Mouse (Mus musculus) heart, embryonic 16.5 days (tissue): ENCODE results near the gene Ankrd26. TPM values are rescaled to one million over a fixed set of nuclear protein-coding genes. Genes with fewer than 3 reads are reported as not detected.
"Not testable (repeated sequence)": the region's sequence is repeated elsewhere in the genome, so short reads cannot be mapped to it uniquely, and the experiment has no call there.

Experiments used
- ATAC-seq: fragments of 200-750 bp; cut with Nextera tagmentation; replicated peaks from 2 replicates; pipeline ENCODE4 v1.8.0; 2017; ENCODE audit warnings: moderate number of reproducible peaks; ENCODE audit not compliant: insufficient read depth, low FRiP score; ENCODE audit errors: extremely low read depth
- H3K27ac ChIP-seq: fragments of 300-500 bp; sonication (generic); 2 replicates; pipeline ENCODE4 v1.5.1; 2014; ENCODE audit warnings: mild to moderate bottlenecking, low read length, control low read depth, moderate library complexity
- H3K27me3 ChIP-seq: fragments of 300-500 bp; sonication (generic); 2 replicates; pipeline ENCODE4 v1.6.1; 2014; ENCODE audit warnings: low read length, mixed read lengths; ENCODE audit not compliant: control insufficient read depth, insufficient read depth
- H3K36me3 ChIP-seq: fragments of 300-500 bp; sonication (generic); 2 replicates; pipeline ENCODE4 v1.6.1; 2014; ENCODE audit not compliant: control insufficient read depth, insufficient read depth
- H3K4me1 ChIP-seq: fragments of 300-500 bp; sonication (generic); 2 replicates; pipeline ENCODE4 v1.6.1; 2014; ENCODE audit warnings: low read length, mixed read lengths; ENCODE audit not compliant: control insufficient read depth, insufficient read depth
- H3K4me2 ChIP-seq: fragments of 300-500 bp; sonication (generic); 2 replicates; pipeline ENCODE4 v1.6.1; 2014; ENCODE audit warnings: low read depth, mild to moderate bottlenecking, control low read depth, low read length
- H3K4me3 ChIP-seq: fragments of 300-500 bp; sonication (generic); 2 replicates; pipeline ENCODE4 v1.5.1; 2014; ENCODE audit warnings: mild to moderate bottlenecking, control low read depth, low read length
- H3K9ac ChIP-seq: fragments of 300-500 bp; sonication (generic); 2 replicates; pipeline ENCODE4 v1.6.1; 2014; ENCODE audit warnings: low read length, control low read depth
- H3K9me3 ChIP-seq: fragments of 300-500 bp; sonication (generic); replicated peaks from 2 replicates; pipeline ENCODE4 v1.6.1; 2016; ENCODE audit warnings: low read length; ENCODE audit not compliant: control insufficient read depth
- WGBS: fragments of 180-500 bp; shearing (Covaris S2); extraction: QIAGEN DNeasy Blood & Tissue Kit; methylation state at CpG from one replicate; pipeline ENCODE4 v1.1.7; 2014; 5-methylcytosine and 5-hydroxymethylcytosine counted together
- polyA plus RNA-seq: library from polyadenylated mRNA; unstranded; fragments of >200 nt; fragmentation: Nextera tagmentation; extraction: Ambion mirVana; gene quantifications from 2 replicates; pipeline ENCODE4 v1.2.1, GENCODE M21; 2015

Gene Ankrd26
- polyA plus RNA-seq, 1 experiment from 2014 or later = 11.4 TPM

DNA sequence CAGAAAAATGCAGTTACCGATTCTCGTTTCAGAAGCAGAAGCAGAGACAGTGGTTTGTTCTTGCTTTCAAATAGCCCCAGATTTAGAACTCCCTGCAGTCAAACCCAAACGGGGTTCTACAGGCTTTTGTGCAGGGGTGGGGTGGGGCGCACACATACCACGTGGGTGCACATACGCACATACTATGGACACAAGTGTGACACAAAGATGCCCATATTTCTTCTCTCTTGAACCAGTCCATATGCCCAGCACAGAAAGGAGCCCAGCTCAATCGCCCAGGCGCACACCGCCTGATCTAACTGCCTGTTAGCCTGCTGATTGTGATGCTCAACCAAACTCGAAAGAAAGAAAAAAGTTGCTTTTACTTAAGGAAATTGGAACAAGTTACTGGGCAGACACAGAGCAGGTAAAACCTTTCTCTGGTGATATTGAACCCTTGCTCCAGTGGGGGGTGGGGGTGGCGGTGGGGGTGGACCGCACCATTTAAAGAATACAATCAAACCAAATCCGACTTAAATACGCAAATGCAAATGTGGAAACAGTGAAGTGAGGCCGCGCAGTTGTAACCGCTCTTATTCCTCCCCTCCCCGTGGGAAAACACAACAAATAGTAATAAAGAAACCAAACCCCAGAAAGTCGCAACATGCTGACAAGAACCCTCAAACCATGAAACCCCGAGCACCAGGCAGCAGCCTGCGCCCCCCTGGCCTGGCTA is 30.8 kb upstream of the Ankrd26 start:
- 57% methylated on average over 21 of the region's 21 CpGs for WGBS
- H3K9ac ChIP-seq = no peak overlapping the region
- ATAC-seq = no peak

DNA sequence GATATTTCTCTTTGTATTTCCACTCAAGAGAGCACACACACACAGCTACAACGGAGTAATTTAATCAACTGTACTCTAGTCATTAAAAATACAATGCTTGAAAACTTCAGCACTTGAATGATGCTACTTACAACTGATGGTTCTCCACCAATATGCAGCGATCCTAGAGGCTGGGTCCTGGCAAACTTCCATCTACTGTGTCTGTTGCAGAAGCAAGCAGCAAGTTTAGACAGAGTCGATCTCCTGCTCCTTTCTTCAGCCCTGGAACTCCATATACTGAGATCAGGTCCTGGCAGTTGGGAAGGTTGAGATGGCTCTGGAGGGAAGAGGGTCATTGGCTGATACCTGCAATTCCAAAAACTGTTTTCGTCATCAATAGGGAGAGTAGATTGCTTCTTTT is 16.7 kb upstream of the Ankrd26 start:
- H3K27ac ChIP-seq, H3K4me2 ChIP-seq, H3K27me3 ChIP-seq, H3K4me1 ChIP-seq, H3K9me3 ChIP-seq, ATAC-seq, H3K36me3 ChIP-seq, H3K9ac ChIP-seq, H3K4me3 ChIP-seq: not testable (repeated sequence)
- 62% methylated on average over 4 of the region's 4 CpGs for WGBS

More for the DNA sequence above, 30.8 kb upstream of the Ankrd26 start:
- Histone ChIP-seq H3K4me1 (peaks cover 2% of the 10 kb centered on the region; the same call in 1 of the 2 replicates), H3K9me3 (no peaks in the 10 kb centered on the region), H3K4me2 (peak overlapping the region; percentile 62), H3K27ac (no peak overlapping the region), H3K36me3 (peaks cover 31% of the 10 kb centered on the region), H3K27me3 (peaks cover 6% of the 10 kb centered on the region), H3K4me3 (peak overlapping the region; percentile 41)

DNA sequence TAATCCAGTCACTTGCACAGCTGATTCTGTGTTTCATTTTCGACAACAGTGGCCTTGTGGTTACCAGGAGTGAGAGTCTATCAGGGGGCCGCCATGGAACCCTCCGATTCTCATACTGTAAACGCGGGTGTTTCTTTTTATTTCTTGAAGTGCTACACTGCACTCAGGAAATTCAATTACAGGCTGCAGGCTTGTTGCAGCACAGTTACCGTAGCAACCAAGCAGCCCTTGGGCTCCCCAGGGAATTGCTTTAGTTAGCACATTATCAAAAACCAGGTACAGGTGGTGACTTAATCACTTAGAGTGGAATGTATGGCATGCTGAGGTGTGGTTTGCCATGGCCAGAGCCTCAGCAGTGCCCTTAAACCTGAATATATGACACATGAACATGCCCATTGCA is 12.3 kb upstream of the Ankrd26 start:
- no peaks in the 10 kb centered on the region for H3K27me3 ChIP-seq
- 79% methylated on average over 6 of the region's 6 CpGs for WGBS
- no peaks in the 10 kb centered on the region for H3K4me1 ChIP-seq
- H3K36me3 ChIP-seq = no peaks in the 10 kb centered on the region
- no peak overlapping the region for H3K4me2 ChIP-seq
- H3K4me3 ChIP-seq = no peak overlapping the region
- H3K9ac ChIP-seq = no peak overlapping the region
- ATAC-seq = no peak
- no peak overlapping the region for H3K27ac ChIP-seq
- H3K9me3 ChIP-seq = no peaks in the 10 kb centered on the region

DNA sequence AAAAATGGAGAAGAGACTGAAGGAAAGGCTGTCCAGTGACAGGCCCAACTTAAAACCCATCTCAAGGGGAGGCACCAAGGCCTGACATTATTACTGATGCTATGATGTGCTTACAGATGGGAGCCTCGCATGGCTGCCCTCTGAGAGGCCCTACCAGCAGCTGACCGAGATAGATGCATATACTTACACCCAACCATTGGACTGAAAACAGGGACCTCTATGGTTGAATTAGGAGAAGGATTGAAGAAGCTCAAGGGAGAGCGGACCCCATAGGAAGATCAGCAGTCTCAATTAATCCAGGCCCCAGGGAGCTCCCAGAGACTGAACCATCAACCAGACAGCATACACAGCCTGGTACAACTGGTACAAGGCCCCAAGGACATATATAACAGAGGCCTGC is 5.8 kb upstream of the Ankrd26 start:
- no peak overlapping the region for H3K27ac ChIP-seq
- no peak overlapping the region for H3K9ac ChIP-seq
- no peak overlapping the region for H3K4me3 ChIP-seq
- H3K4me2 ChIP-seq = no peak overlapping the region
- 91% methylated on average over 3 of the region's 3 CpGs for WGBS
- no peaks in the 10 kb centered on the region for H3K27me3 ChIP-seq
- no peaks in the 10 kb centered on the region for H3K9me3 ChIP-seq
- peaks cover 8% of the 10 kb centered on the region for H3K4me1 ChIP-seq
- no peak for ATAC-seq
- H3K36me3 ChIP-seq = no peaks in the 10 kb centered on the region

DNA sequence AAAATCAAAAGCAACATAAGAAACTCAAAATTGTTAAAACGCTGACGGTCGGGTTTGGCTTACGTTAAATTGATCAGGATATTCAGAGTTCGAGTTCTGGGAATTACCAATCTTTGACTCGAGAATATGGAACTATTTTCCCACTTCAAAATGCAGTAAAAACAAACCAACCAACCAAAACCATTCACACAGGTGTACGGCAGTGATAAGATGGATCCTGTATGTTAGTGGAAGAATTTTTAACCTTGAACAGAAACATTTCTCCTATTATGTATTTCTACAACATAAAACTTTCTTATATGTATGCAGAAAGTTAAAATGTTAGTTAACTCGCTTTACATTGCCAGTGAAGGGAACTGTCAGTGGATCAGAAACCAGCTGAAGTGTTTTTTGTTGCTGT is 801 bp downstream of the Ankrd26 start:
- ATAC-seq = no peak
- no peak overlapping the region for H3K27ac ChIP-seq
- H3K4me1 ChIP-seq = peaks cover 18% of the 10 kb centered on the region
- WGBS = 76% methylated on average over 8 of the region's 8 CpGs
- H3K9ac ChIP-seq = peak overlapping the region; percentile 86
- no peaks in the 10 kb centered on the region for H3K9me3 ChIP-seq
- H3K27me3 ChIP-seq = no peaks in the 10 kb centered on the region
- H3K4me2 ChIP-seq = peak overlapping the region; percentile 92
- H3K36me3 ChIP-seq = peaks cover 10% of the 10 kb centered on the region
- peak overlapping the region; percentile 80 for H3K4me3 ChIP-seq

DNA sequence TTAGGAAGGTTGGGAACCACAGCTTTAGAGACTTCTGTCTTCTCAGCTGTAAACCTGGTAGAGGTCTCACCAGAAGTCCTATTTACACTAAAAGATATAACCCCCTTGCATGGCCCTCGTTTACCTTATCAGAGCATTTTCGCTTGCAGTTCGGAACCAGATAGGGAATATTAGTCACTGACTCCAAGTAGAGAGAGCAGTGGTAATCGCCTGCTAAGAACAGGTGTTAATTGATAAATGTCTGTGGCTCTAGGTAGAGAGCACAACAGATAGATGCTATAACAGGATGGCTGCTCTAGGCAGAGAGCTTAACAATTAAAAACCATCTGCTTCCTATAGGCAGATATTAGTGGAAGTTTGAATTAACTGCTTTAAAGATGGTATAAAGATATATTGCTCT is 23.4 kb downstream of the Ankrd26 start:
- no peak for ATAC-seq
- Histone ChIP-seq H3K27ac (no peak overlapping the region), H3K9ac (no peak overlapping the region), H3K4me2 (no peak overlapping the region), H3K4me3 (no peak overlapping the region), H3K36me3 (peaks cover 21% of the 10 kb centered on the region), H3K27me3 (no peaks in the 10 kb centered on the region), H3K4me1 (no peaks in the 10 kb centered on the region), H3K9me3 (no peaks in the 10 kb centered on the region)
- 66% methylated on average over 4 of the region's 4 CpGs for WGBS

DNA sequence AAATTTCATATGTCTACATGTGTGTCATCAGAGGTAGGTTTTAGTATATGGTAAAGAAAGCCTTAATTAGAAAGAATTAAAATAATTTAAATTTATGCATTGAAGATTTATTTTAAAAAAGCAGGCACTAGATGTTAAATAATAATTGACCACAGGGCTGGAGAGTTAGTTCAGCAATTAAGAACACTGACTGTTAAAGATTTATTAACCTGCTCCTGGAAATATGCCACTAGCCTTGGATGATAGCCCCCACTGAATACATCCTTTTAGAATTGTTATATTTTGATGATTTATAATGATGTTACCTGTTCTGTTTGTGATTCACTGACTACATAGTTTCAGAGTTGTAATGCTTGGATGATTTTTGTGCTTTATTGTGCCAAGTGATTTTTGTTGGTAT is 24.8 kb downstream of the Ankrd26 start:
- H3K4me2 ChIP-seq, H3K4me3 ChIP-seq, H3K27ac ChIP-seq, H3K9ac ChIP-seq, H3K9me3 ChIP-seq, ATAC-seq, H3K27me3 ChIP-seq, H3K4me1 ChIP-seq: not testable (repeated sequence)
- peaks cover 21% of the 10 kb centered on the region for H3K36me3 ChIP-seq

DNA sequence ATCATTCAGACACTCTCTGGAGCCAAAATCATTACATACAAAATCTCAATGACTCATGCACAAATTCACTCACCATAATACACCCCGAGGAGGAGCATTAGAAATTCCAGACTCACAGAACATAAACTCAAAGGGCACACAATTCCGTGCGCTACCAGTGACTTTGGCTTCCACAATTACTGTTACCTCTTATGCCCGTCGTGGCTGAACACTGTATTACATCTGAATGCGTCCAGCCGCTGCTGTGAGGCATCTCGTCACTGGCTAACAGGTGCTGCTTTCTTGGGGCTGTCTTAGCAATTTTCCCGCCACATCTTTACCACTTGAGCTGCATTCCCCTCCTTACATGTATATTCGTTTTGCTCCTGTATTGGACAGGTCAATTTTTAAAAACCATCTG is 26.7 kb downstream of the Ankrd26 start:
- Histone ChIP-seq H3K36me3 (peaks cover 40% of the 10 kb centered on the region), H3K4me1 (no peaks in the 10 kb centered on the region), H3K9ac (no peak overlapping the region), H3K27me3 (no peaks in the 10 kb centered on the region), H3K9me3 (no peaks in the 10 kb centered on the region; the same call in 1 of the 2 replicates), H3K27ac (no peak overlapping the region), H3K4me3 (no peak overlapping the region), H3K4me2 (no peak overlapping the region)
- no peak for ATAC-seq
- WGBS = 92% methylated on average over 10 of the region's 10 CpGs

DNA sequence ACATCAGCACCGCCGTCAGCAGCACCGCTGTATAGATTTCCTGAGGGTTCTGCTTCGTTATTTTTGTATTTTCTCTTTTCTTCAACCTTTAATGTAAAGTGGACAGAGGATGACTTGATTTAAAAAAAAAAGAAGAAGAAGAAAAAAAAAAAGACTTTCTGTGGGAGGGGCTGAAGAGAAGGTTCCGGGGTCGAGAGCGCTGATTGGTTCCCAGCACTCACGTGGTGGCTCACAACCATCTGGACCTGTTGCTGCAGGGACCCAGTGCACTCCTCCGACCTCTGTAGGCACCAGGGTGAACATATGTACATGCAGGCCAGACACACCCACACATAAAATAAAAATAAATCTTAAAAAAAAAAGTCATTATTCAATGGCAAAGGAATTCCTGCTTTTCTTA is 28.6 kb downstream of the Ankrd26 start:
- Histone ChIP-seq H3K36me3 (peaks cover 35% of the 10 kb centered on the region), H3K27ac (no peak overlapping the region), H3K4me3 (no peak overlapping the region), H3K4me1 (no peaks in the 10 kb centered on the region), H3K27me3 (no peaks in the 10 kb centered on the region), H3K9me3 (no peaks in the 10 kb centered on the region; the same call in 1 of the 2 replicates), H3K9ac (no peak overlapping the region), H3K4me2 (no peak overlapping the region)
- no peak for ATAC-seq
- WGBS = 83% methylated on average over 9 of the region's 9 CpGs
